In genomic region chr6:117012621-117013020, GRCm38 (mm10) we compare ENCODE assay signal across 19 mouse cellular contexts.
"Had no signal": no experiment of that assay in that cellular context is flagged by ENCODE, and none has a peak within 500 bp of the region (broad histone marks: within the 10 kb centered on the region; RNA-seq: fewer than 3 reads in every experiment).

No protein-coding gene starts in this region.

- H3K4me1 ChIP-seq: midbrain, embryonic 10.5 days; midbrain, embryonic 12.5 days; neural tube, embryonic 13.5 days; neural tube, embryonic 15.5 days; stomach, embryonic 15.5 days had no signal

- H3K9me3 ChIP-seq: midbrain, embryonic 10.5 days; midbrain, embryonic 12.5 days; neural tube, embryonic 13.5 days; neural tube, embryonic 15.5 days; stomach, embryonic 15.5 days had no signal

- H3K4me3 ChIP-seq: midbrain, embryonic 10.5 days; midbrain, embryonic 12.5 days; myocyte; neural tube, embryonic 13.5 days; neural tube, embryonic 15.5 days; stomach, embryonic 15.5 days had no signal

- DNase-seq: lung, adult 18-20 months; lung, embryonic 14.5 days; lung, postnatal 10 days; lung, postnatal 4 days; midbrain, embryonic 14.5 days; retina, postnatal 1 day; right cerebral cortex, postnatal 25 days; right cerebral cortex, postnatal 4 days; thymus, adult 2 months; thymus, postnatal 25 days; thymus, postnatal 4 days had no signal

- ATAC-seq: midbrain, embryonic 16.5 days had no signal

- H3K36me3 ChIP-seq: midbrain, embryonic 10.5 days; midbrain, embryonic 12.5 days; neural tube, embryonic 13.5 days; neural tube, embryonic 15.5 days; stomach, embryonic 15.5 days had no signal

- H3K27me3 ChIP-seq: midbrain, embryonic 12.5 days; neural tube, embryonic 13.5 days; neural tube, embryonic 15.5 days; stomach, embryonic 15.5 days had no signal

- H3K27ac ChIP-seq: midbrain, embryonic 10.5 days; midbrain, embryonic 12.5 days; neural tube, embryonic 13.5 days; neural tube, embryonic 15.5 days; stomach, embryonic 15.5 days; stomach, postnatal 0 days had no signal

- H3K9ac ChIP-seq: lung, embryonic 14.5 days; midbrain, embryonic 12.5 days; neural tube, embryonic 13.5 days; neural tube, embryonic 15.5 days; stomach, embryonic 15.5 days had no signal

- H3K4me2 ChIP-seq: lung, embryonic 14.5 days; midbrain, embryonic 12.5 days; neural tube, embryonic 13.5 days; neural tube, embryonic 15.5 days; stomach, embryonic 15.5 days had no signal
